Mouse (Mus musculus) small intestine, adult 2 months (tissue): ENCODE data around the gene Gpr55. TPM values are rescaled to one million over a fixed set of nuclear protein-coding genes. Genes with fewer than 3 reads are reported as not detected.
A peak's percentile ranks its signal among the peaks of the same experiment; 100 is the strongest.

Source experiments
- H3K27ac ChIP-seq: fragments of 200-500 bp; 2 replicates; pipeline ENCODE4 v1.5.1; 2012; ENCODE audit warnings: low read depth, low read length, control low read depth, inconsistent platforms; ENCODE audit not compliant: insufficient read depth
- H3K27me3 ChIP-seq: fragments of 200-500 bp; 2 replicates; pipeline ENCODE4 v1.6.1; 2012; ENCODE audit warnings: mild to moderate bottlenecking, moderate library complexity, low read length, inconsistent platforms; ENCODE audit not compliant: control insufficient read depth, insufficient read depth
- H3K36me3 ChIP-seq: fragments of 200-500 bp; 2 replicates; pipeline ENCODE4 v1.6.1; 2012; ENCODE audit warnings: mild to moderate bottlenecking, low read length, control low read depth, inconsistent platforms; ENCODE audit not compliant: control insufficient read depth, insufficient read depth
- H3K4me1 ChIP-seq: fragments of 200-500 bp; 2 replicates; pipeline ENCODE4 v1.6.1; 2012; ENCODE audit warnings: low read length, inconsistent platforms, mixed read lengths; ENCODE audit not compliant: control insufficient read depth, insufficient read depth, insufficient read length
- H3K4me3 ChIP-seq: fragments of 200-500 bp; 2 replicates; pipeline ENCODE4 v1.5.1; 2012; ENCODE audit warnings: low read depth, mild to moderate bottlenecking, control low read depth, inconsistent platforms, low read length, moderate library complexity
- CTCF ChIP-seq: fragments of 200-500 bp; IDR thresholded peaks from 2 replicates; pipeline ENCODE4 v1.5.1; 2012; ENCODE audit warnings: low read depth, mild to moderate bottlenecking, control low read depth, inconsistent platforms, low read length, moderate library complexity, mixed read lengths; ENCODE audit not compliant: insufficient replicate concordance, insufficient read length; ENCODE audit errors: extremely low read depth
- POLR2A ChIP-seq: fragments of 200-500 bp; IDR thresholded peaks from 2 replicates; pipeline ENCODE4 v1.6.1; 2012; ENCODE audit warnings: low read depth, mild to moderate bottlenecking, control low read depth, inconsistent platforms, low read length, moderate library complexity
- WGBS: fragments of 180-500 bp; shearing (Covaris S2); methylation state at CpG from one replicate; pipeline ENCODE4 v1.1.7; 2018; 5-methylcytosine and 5-hydroxymethylcytosine counted together
- polyA plus RNA-seq: library from polyadenylated mRNA; depleted of rRNA; stranded (reverse); fragments of >200 nt; gene quantifications from 2 replicates; pipeline ENCODE4 v1.2.3, GENCODE M21; 2012

Gene Gpr55
- polyA plus RNA-seq, 1 experiment = 2.7 TPM

DNA sequence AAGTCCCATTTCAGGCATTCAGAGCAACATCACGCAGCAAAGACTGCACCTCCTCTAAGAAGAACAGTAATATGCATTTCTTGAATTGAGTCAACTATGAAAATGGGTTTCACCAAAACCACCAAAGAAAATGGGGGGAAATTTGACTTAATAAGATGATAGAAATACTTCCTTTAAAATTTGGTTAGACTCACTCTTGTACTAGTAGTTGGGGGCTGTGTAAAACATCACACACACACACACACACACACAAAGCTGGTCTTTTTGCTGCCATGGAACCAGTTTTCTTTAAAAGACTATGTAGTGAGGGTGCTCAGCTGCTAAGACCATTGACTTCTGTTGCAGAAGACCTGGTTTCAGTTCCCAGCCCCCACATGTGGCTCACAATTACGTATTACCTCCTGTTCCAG is 12.7 kb upstream of the Gpr55 start:
- H3K27me3 ChIP-seq = no peaks in the 10 kb centered on the region
- H3K4me1 ChIP-seq = peaks cover 15% of the 10 kb centered on the region; the same call in 1 of the 2 replicates
- no peak overlapping the region for H3K27ac ChIP-seq
- H3K36me3 ChIP-seq = no peaks in the 10 kb centered on the region
- WGBS = 87% methylated on average over 2 of the region's 2 CpGs
- H3K4me3 ChIP-seq = no peak overlapping the region
- no peak for TF ChIP-seq POLR2A
- no peak for TF ChIP-seq CTCF

GRCm38 (mm10) chr1:85972341-85972740 is 11.5 kb upstream of the Gpr55 start:
- Histone ChIP-seq H3K4me1 (peaks cover 14% of the 10 kb centered on the region; the same call in 1 of the 2 replicates), H3K27me3 (no peaks in the 10 kb centered on the region), H3K27ac (peak overlapping the region; percentile 14; the same call in 1 of the 2 replicates), H3K36me3 (no peaks in the 10 kb centered on the region), H3K4me3 (no peak overlapping the region)
- 76% methylated on average over 3 of the region's 3 CpGs for WGBS
- TF ChIP-seq CTCF = no peak
- TF ChIP-seq POLR2A = no peak

- Histone ChIP-seq H3K4me3 (no peak overlapping the region), H3K27me3 (no peaks in the 10 kb centered on the region), H3K36me3 (no peaks in the 10 kb centered on the region), H3K4me1 (peaks cover 14% of the 10 kb centered on the region; the same call in 1 of the 2 replicates), H3K27ac (no peak overlapping the region)
- WGBS = 89% methylated on average over 3 of the region's 3 CpGs
- TF ChIP-seq CTCF (no peak), POLR2A (no peak)
These were observed 10.3 kb upstream of the Gpr55 start for GRCm38 (mm10) chr1:85971070-85971469.

DNA sequence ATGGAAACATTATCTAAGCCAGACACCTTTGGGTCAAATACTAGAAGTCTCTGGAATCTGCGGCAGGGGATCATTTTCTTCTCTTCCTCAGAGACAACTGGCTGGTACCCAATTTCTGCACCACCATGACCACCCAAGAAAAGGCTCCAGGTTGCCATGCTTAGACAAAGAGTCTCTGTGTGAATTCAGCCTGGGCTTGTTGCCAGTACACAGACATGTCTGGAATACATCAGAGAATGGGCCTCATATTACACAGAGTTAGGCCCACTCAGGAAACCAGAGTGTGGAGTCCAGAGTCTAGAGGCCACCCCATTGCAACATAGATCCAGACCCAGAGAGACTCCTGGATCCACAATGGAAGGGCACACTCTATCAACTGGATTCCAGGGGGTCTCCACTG is 8.7 kb upstream of the Gpr55 start:
- no peaks in the 10 kb centered on the region for H3K27me3 ChIP-seq
- no peak for TF ChIP-seq POLR2A
- TF ChIP-seq CTCF = no peak
- no peak overlapping the region for H3K27ac ChIP-seq
- no peak overlapping the region for H3K4me3 ChIP-seq
- WGBS = 86% methylated on average over 1 of the region's 1 CpGs
- H3K36me3 ChIP-seq = no peaks in the 10 kb centered on the region
- H3K4me1 ChIP-seq = peaks cover 7% of the 10 kb centered on the region; the same call in 1 of the 2 replicates

DNA sequence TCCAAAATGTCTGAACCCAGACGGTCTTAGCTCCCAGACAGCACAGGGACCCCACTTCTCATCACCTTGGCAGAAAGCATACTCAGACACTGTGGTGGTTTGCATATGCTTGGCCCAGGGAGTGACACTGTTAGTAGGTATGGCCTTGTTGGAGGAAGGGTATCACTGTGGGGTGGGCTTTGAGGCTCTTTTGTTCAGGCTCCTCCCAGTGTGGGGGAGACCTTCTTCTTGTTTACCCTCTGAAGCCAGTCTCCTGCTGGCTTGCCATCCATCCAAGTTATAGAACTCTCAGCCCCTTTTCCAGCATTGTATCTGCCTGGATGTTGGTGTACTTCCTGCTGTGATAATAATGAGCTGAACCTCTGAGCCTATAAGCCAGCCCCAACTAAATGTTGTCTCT is 8.3 kb upstream of the Gpr55 start:
- no peaks in the 10 kb centered on the region for H3K36me3 ChIP-seq
- WGBS = 89% methylated on average over 1 of the region's 1 CpGs
- H3K27me3 ChIP-seq = no peaks in the 10 kb centered on the region
- no peak overlapping the region for H3K4me3 ChIP-seq
- peaks cover 3% of the 10 kb centered on the region; the same call in 1 of the 2 replicates for H3K4me1 ChIP-seq
- H3K27ac ChIP-seq = no peak overlapping the region
- TF ChIP-seq POLR2A = no peak
- no peak for TF ChIP-seq CTCF

GRCm38 (mm10) chr1:85965856-85966255 is 5.0 kb upstream of the Gpr55 start:
- TF ChIP-seq POLR2A (no peak), CTCF (no peak)
- H3K36me3 ChIP-seq = no peaks in the 10 kb centered on the region
- 84% methylated on average over 3 of the region's 3 CpGs for WGBS
- H3K27me3 ChIP-seq = no peaks in the 10 kb centered on the region
- peaks cover 6% of the 10 kb centered on the region; the same call in 1 of the 2 replicates for H3K4me1 ChIP-seq
- H3K27ac ChIP-seq = no peak overlapping the region
- no peak overlapping the region for H3K4me3 ChIP-seq

- peaks cover 35% of the 10 kb centered on the region; the same call in 1 of the 2 replicates for H3K4me1 ChIP-seq
- WGBS = 80% methylated on average over 3 of the region's 3 CpGs
- no peak overlapping the region for H3K4me3 ChIP-seq
- no peaks in the 10 kb centered on the region for H3K27me3 ChIP-seq
- H3K27ac ChIP-seq = no peak overlapping the region
- TF ChIP-seq POLR2A = no peak
- no peak for TF ChIP-seq CTCF
- H3K36me3 ChIP-seq = no peaks in the 10 kb centered on the region
These were observed 1.3 kb upstream of the Gpr55 start for GRCm38 (mm10) chr1:85962081-85962480.
